Mouse (Mus musculus) kidney, adult 9 months (tissue): ENCODE data around the gene 4930415O20Rik.
A peak's percentile ranks its signal among the peaks of the same experiment; 100 is the strongest.
"Not testable (repeated sequence)": the region's sequence is repeated elsewhere in the genome, so short reads cannot be mapped to it uniquely, and the experiment has no call there.

Experiments
- DNase-seq: peaks from one replicate; pipeline ENCODE4 v3.0.0; 2022

4930415O20Rik gene

DNA sequence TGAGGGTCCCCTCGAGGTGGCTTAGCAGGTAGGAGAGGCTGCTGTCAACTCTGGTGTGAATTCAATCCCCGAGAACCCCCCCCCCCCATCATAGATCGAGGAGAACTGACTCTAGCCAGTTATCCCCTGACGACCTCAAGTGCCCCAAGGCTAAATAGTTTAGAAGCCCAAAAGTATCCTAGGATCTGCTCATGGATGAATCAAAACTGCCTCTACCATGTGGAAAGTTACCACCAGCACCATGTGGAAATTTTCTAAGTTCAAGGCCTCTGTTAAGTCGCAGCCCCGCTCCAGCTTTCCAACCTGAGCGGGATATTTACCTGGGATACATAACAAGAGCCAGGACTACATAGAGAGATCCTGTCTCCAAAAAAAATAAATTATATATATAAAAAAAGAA, 1.6 kb upstream of the 4930415O20Rik start:
- DNase-seq, result no peak

DNA sequence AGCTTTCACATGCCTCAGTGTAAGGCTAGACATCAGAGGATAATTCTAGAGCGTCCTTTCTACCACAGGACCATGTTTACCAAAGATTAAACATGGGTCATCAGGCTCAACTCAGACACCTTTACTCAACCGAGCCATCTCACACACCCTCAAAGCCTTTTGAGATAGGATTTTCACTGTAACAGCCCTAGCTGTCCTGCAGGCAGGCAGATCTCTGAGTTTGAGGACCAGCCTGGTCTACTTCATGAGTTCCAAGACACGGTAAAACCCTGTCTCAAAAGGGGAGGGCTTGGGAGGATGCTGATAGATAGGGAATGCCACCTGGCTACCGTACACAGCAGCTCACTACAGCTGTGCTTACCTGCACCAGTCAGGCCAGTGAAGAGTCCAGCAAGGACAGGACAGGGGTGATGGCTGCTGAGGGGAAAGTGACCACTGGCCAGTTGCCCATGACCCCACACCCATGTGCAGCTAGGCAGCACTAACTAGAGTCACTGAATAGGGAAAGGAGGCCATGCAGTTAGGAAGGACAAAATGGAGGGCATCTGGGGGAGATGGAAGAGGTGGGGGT, 924 bp upstream of the 4930415O20Rik start:
- DNase-seq, result no peak

DNA sequence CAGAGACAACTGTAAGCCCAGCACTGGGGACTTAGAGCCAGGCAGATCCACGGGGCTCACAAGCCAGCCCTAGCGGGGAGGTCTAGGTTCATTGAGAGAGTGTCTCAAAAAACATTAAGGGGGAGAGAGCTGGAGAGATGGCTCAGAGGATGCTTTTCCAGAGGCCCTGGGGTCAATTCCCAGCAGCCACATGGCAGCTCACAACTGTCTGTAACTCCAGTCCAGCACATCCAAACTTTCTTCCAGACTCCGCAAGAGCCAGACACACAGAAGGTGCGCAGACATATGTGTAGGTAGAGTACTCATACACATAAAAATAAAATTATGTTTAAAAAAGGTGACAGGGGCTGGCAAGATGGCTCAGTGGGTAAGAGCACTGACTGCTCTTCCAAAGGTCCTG, 2.5 kb downstream of the 4930415O20Rik start:
- DNase-seq, result no peak

DNA sequence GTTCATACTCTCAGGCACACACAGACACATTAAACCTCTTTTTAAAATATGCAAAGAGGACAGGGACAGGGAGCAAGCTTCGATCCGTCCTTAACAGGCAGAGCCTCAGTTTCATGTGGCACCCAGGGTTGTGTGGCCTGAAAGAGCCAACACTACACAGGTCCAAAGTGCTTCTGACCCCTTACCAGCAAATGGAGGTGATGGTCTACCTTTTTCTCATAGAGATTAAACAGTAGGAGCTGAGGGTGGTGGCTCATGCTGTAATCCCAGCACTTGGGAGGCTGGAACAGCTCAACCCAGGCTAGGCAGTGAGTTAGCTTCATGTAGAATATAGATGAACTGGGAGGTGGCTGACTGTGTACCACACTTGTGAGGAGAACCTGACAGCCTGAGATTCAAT, 8.5 kb downstream of the 4930415O20Rik start:
- DNase-seq, result no peak

DNA sequence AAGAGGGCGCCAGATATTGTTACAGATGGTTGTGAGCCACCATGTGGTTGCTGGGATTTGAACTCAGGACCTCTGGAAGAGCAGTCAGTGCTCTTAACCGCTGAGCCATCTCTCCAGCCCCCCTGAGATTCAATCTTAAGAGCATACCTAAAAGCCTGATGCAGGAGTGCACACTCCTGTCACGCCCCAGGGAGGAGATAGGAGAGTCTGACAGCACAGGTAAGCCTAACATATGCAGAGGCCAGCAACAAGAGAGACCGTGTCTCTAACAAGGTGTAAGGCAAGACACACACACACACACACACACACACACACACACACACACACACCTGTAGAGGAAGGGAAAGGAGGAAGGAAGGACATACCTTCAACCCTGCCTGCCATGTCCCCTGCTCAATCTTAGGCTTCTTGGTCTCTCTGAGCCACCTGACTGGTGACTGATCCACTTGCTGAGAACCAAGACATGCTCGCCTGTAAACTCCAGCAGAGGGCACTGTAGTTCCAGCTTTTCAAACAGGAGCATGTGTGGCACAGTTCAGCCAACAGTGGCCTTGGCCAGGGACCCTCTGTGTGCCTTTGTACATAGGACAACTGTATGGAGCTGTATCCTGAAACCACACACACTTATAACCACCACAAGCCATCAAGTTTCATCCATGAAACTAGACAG, 9.1 kb downstream of the 4930415O20Rik start:
- peak; percentile 90 for DNase-seq

DNA sequence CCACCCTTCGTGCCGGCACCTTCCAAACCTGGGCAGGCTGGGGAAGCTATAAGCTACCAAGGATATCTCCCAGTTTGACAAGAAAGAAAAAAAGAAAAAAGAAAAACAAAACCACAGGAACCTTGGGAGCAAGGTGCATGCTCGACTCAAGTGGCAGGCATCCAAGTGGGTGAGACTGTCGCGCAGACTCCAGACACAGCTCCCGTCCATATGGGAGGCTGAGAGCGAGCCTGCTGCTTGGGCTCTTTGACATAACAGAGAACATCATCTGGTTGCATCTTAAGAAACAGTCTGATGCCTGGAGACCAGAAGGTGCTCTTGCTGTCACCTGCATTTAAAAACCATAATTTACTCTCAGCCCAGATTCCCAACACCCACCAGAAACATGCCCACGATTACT, 11.6 kb downstream of the 4930415O20Rik start:
- DNase-seq, result peak; percentile 60

DNA sequence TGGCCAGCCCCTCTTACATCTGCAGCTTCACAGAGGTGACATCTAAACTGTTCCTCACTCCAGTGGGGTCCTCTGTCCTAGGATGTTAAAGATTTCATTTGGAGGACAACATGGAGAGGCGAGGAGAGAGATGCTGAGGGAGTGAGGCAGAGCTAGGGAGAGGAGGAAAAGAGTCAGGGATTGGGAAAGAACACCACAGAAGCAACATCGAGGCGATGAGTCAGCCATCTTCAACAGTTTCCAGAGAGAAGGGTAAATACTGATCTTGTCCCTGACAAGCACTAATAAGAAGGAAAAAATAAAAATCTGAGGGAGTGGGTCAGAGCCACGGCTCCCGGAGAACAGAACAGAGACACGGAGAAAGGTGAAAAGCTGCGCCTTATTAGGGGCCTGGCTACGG, 12.2 kb downstream of the 4930415O20Rik start:
- no peak for DNase-seq

DNA sequence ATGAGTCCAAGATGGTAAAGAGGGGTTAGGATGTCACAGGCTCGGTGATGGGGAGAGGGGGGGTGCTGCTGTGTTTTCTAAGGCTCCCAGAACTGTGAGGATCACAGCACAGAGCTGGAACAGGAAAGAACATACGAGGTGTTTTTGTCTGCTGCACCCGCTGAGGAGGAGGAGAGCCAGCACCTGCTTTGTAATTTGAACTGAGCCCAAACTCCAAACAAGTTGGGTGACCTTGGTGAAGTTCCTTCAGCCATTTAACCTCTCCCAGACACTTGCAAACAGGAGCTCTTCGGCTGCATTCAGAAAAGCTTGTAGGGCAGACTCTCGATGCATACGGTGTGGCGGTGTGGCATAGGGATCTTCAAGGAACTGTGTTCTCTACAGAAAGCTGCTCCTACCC, 14.6 kb downstream of the 4930415O20Rik start:
- peak; percentile 59 for DNase-seq

DNA sequence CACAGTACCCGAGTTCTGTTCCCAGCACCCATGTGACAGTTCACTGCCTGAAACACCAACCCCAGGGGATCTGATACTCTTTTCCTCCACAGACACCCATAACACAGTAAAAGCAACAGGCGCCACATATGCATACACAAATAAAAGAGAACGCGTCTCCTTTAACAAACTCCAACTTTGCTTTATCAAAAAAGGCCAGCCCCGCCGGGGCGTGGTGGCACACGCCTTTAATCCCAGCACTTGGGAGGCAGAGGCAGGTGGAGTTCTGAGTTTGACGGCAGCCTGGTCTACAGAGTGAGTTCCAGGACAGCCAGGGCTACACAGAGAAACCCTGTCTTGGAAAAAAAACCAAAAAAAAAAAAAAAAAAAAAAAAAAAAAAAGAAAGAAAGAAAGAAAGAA, 15.3 kb downstream of the 4930415O20Rik start:
- not testable (repeated sequence) for DNase-seq

DNA sequence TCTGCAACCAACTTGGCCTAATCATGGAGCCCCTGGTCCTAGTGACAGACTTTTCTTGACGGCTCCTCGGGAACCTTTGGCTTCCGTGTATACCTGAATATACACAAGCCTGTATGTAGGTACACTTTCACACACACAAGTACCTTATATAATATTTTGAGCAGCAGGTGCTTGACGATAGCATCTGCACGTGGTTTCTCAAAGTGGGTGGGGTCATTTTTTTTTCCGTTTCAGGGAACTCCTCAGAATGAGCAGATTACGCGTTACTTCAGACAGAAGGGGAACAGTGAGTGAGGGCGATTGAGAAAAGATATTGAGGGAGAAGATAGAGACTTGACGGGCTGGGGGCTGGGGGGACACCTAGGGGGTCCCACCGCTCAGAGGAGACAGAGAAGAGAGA, 16.9 kb downstream of the 4930415O20Rik start:
- no peak for DNase-seq

DNA sequence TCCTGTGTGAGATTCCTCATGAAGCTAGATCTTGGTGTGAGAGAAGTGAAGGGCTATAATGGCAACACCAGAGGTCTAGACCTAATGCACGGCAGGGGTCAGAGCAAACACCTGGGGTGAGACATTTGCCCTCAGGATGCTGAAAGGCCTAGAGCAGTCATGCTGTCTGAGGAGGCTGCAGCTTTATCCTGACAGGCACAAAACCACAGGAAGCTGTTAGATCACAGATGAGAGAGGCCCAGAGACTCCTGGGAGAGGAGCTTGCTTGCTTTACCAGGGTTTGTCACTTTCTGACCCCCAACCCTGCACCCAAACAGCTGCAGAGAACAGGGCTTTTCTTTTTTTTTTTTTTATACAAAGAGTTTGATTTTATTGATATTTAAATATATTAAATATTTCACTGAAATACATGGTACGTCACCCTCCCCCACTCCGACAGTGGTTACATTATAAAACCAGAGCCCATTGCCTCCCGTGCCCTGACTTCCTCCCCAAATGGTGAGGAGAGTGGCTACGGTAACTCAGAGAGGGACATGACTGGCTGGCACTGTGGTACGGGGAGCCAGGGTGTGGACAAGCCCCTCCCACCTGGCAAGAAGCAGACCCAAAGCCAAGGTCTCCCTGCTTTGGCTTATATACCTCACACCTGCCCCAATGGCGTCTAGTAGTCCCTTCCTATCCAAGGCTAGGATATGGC, 19.0 kb downstream of the 4930415O20Rik start:
- DNase-seq, result no peak

DNA sequence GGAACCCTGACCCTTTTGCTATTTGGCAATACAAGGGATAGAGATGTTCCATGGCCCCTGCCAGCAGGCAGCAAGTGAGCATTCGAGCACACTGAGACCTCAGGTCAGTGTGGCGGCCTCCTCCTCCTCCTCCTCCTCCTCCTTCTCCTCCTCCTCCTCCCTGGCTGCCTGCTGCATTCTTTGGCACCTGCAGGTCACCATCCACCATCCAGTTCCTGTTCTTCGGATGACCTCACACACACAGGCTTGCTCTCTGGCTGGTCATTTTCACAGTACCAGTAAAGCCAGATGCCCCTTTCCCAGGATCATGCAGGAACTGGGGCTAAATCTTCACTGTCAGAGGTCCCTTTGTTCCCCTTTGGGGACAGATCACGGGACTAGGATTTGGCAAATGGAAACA, 20.6 kb downstream of the 4930415O20Rik start:
- DNase-seq, result no peak

DNA sequence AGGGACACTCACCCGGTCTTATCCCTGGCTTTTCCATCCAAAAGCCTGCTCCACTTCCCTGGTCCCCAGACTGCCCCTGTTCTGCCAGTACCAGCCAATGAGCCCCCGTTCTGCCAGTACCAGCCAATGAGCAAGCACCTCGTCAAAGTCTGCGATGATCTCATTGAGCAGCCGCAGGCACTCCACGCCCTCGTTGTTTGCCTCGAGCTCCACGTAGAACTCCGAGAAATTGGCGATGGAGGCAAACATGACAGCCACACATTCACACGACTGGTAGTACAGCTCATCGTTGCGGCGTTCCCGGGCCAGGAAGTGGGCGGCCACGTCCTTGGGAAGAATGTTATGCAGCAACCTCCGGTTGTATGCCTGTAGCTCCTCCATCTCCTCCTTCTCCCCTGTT, 23.4 kb downstream of the 4930415O20Rik start:
- no peak for DNase-seq

DNA sequence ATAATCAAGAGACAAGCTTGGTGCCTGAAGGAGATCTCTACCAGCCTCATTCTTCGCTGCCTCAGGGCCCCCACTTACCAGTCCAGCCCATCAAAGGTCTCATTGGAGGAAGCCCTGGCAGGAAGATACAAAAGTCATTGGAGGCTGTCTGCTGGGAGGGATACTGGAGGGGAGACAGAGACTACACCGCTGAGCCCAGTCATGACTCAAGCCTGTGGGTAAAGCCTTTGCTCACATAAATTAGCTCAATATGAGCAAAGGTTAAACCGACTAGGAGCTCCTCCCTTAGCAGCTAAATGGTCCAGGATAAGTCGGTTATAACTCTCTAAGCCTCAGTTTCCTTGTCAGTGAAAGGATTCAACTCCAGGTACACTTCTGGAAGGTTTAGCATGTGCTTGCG, 24.2 kb downstream of the 4930415O20Rik start:
- no peak for DNase-seq

DNA sequence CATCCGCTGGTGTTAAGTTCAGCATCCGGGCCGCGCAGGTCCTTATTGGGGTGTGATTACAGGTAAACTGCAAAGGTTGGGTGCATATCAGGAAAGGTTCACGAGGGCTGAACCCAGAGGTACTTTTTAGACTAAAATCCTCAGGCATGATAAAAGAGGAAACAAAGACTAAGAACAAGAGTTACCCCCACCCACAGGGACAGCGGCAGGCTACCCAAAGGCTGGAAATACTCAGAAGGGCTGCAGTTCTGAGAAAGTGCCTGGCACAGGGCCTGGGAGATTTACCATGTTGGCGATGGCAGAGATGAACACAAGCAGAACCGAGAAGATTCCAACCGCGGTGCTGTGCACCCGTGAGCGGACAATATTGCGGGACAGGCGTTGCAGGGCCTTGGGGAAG, 25.8 kb downstream of the 4930415O20Rik start:
- DNase-seq, result no peak

DNA sequence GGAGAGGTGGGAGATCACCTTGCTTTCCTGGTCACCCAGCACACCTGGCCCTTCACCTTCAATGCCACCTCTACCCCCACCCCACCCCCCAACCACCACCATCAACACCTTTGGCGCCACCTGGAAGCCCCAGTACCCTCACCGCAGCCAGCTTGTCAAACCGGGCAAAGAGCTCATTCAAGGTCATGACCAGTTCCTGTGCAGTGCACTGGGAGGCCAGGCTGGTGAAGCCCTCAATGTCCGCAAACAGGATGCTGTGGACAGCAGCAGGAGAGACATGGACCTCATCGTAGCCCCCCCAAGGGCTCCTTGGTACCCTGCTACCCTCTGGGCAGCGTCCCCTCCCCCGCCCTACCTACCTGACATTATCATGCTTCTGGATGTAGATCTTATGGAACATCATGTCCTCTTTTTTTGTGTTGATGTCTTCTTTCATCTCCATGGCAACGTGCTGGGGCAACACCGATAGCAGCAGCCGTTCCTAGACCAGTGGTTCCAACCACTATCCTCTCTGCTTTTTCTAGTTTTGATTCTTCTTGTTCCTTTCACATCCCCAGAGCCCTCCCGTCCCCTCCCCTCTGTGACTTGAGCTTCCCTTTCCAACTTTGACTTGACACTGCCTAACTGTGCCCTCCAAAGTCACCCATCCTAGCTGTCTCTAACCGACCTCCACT, 29.4 kb downstream of the 4930415O20Rik start:
- DNase-seq, result no peak

DNA sequence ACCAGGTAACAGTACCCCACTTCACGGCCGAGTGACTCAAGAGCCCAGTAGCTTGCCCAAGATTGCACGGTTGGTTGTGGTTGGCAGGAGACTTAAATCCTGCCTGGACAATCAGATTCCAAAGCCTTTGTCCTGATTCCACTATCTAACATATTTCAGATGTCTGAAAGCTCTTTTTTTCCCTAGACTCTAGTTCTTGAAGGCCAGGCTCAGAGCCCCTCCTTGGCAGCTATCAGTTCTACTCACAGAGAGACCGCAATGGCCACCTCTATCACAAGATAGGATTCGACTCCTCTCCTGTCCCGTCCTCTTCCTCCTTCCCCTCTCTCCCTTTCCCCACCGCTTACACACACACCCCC, 31.0 kb downstream of the 4930415O20Rik start:
- no peak for DNase-seq

DNA sequence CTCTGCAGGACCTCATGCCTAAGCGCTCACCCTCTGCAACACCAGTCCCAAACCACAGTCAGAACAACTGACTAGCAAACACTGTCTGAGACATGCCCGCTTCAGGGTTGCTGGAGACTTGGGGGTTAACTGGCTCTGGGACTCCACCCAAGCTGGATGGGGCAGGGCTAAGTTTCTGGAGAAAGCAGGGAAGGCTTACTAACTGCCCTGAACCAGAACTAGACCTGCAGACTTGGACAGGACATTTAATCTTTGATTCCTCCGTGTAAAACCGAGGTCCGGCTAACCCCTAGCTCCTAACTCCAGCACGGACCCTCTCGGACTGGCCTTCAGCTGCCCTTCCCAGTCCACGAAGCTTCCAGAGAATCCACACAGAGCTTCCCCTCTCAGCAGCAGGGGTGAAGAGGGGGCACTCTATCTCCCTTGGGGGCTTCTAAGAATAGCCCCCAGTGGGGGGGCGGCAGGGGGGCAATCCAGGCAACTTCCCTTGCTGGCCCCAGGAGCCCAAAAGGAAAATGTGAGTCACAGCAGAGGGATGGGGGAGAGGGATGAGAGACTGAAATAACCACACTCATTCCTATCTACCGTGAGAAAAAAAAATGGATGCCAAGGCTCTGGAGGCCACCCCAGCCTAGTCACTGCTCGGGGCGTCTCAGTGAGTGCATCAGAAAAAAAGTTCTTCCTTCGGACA, 31.5 kb downstream of the 4930415O20Rik start:
- peak; percentile 54 for DNase-seq

DNA sequence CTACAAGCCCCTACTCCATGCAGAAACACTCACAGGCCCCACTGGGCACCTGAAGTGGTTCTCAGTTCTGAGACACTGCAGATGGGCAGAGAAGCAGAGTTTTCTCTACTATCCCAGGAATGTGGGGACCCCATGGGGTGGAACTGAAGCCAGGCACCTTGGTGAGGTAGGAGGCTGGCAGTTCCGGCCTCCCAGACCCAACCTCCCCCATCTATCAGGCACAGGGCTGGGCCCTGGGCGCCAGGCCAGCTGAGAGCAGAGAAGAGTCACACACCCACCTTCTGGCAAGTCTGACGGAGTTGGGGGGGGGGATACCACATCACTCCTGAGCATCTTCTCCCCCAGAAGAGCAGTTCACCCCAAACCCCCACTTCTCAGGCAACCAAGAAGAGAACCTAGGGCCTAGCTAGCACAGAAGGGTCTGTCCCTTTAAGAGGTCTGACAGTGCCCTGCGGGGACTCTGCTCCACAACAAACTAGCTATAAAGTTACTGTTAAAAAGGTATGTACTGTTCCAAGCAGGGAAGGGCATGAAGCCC, 32.2 kb downstream of the 4930415O20Rik start:
- peak; percentile 56 for DNase-seq

DNA sequence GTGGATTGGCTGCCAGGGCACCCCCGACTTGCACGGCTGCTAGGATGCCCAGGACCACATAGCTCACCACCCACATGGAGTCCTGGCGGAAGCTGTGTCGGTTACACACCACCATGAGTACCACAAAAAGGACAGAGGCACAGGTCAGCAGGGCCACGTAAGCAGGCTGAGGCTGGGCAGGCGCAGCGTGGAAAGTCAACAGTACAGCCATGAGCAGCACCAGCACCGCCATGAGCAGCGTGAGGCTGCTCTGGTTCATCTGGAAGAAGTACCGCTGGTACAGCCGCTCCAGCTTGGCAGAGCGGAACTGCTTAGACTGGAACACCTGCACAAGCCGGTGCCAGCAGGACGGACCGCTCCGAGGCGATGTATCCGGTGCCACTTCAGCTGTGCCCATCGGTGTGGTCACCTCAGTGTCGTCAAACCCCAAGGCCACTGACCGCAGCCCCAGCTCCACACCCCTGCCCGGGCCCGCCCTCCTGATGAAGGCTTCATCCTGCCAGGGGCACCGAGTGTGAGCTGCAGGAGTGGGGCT, 33.3 kb downstream of the 4930415O20Rik start:
- peak; percentile 39 for DNase-seq

DNA sequence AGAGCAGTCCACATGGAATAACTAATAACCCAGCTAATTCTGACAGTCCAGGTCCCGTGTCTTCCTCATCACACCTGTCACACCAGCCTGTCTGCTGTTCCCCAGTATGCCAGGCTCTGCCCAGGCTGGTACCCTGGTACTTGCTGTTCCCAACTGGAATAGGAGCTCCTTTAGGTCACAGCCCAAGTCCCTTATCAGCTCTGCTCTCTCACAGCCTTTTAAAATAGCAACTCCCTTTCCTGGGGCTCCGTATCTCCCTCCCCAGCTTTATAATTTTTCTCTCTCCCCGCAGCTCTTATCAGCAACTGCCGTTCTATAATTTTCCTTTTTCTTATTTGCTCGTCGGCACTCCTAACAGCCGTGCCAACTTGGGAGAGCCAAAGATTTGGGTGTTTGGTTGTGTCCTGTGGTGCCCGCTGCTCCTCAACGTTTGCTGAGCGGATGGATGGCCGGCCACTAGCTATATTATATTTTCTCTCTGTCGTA, 35.3 kb downstream of the 4930415O20Rik start:
- DNase-seq, result no peak

DNA sequence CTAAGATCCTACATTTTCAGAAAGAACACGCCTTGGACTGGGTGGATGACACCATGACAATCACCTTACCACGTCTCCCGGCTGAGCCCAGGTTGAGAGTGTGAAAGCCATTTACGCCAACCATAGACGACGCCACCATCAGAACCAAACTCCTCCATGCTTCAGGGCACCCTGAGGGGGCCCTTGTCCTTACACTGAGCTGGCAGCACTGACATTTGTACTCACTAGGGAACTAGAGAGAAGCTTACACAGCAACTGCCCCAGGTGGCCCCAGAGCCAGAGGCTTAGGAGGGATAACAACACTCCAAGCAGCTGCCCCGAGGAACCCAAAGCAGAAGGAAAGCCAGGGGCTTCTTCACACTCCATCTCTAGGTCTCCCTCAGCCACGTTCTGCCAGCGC, 35.9 kb downstream of the 4930415O20Rik start:
- DNase-seq, result no peak

DNA sequence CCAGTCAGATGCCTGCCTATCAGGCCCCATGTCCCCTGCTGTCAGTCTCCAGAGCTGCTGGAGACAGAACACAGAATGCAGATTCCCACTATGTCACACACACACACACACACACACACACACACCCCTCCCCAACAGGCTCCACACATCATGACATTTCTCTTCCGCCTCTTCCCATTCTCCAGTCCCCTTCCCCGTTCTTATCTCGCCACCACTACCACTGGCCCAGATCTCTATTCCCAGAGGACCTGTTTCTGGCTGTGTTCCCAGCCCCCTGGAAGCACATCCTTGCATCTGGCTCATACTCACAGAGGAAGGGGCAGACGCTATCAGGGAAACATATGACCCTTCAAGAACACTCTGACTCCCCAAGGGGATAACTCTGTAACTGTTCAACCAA, 36.8 kb downstream of the 4930415O20Rik start:
- DNase-seq, result peak; percentile 77
